Mouse (Mus musculus) cortical plate, adult 2 months (tissue): ENCODE data around the gene Zswim4.

Experiments used
- CTCF ChIP-seq: fragments of 200-500 bp; IDR thresholded peaks from 2 replicates; pipeline ENCODE4 v1.5.1; 2011; ENCODE audit warnings: mild to moderate bottlenecking, control low read depth, low read length; ENCODE audit not compliant: insufficient read depth; ENCODE audit errors: extremely low read depth
- POLR2A ChIP-seq: fragments of 200-500 bp; IDR thresholded peaks from 2 replicates; pipeline ENCODE4 v1.6.1; 2011; ENCODE audit warnings: mild to moderate bottlenecking, low read length, control low read depth; ENCODE audit not compliant: insufficient read depth; ENCODE audit errors: extremely low read depth

DNA sequence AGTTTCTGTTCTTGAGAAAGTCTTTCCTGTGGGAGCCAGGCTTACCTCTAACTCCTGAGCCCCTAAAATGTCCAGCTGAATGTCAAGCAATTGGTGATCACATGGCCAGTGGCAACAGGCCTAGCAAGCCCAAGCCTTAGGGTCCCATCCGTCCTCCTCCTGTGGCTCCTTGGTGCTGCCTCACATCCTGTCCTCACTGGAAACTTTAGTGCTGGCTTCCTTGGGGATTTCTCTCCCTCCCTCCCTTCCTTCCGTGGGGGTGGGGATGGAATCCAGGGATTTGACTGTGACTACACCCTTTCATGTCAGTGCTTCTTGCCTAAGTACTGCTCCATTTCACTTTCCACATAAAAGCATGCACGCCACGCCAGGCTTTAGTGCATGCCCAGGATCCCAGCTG lies 47.3 kb downstream of the Zswim4 start:
- TF ChIP-seq POLR2A (no peak), CTCF (no peak)
